Mouse (Mus musculus): Measurements from ENCODE around the gene Arap1.

- TF ChIP-seq POLR2A (IDR thresholded peaks at IDR 0.05; ENCODE audit: borderline replicate concordance, low read depth, low read length) (no peak), CTCF (IDR thresholded peaks at IDR 0.05; ENCODE audit: low read depth, low read length) (no peak)
Measured at GRCm38 (mm10) chr7:101361021-101361420, 13.2 kb downstream of the Arap1 start.

All from bone marrow macrophage, adult 2 months (primary cell).